Mouse (Mus musculus): ENCODE measurements around the gene Olfr1423.
"Not testable (repeated sequence)": the region's sequence is repeated elsewhere in the genome, so short reads cannot be mapped to it uniquely, and the experiment has no call there.

Gene Olfr1423

DNA sequence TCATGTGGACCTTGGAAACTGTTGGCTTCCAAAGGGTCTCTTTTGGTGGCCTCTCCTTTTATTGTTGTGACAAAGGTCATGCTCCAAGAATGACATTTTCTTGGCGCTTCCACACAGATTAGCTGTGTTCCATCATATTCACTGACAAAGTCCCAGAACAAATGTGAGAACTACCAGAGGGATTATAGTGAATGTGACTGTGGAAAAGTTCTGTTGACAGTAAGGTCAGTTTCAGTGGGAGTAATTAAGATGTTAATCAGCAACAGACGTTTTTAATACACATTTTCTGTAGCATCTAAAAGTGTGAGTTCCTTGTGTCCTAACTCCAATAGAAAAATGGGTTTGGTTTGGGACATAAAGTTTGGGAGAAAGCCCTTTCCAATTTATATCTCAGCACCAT is at the start of gene Olfr1423:
Gene Olfr1423, minus strand, starts transcription at position 101 of the 400 bp plus-strand sequence.
- DNase-seq: no peak

DNA sequence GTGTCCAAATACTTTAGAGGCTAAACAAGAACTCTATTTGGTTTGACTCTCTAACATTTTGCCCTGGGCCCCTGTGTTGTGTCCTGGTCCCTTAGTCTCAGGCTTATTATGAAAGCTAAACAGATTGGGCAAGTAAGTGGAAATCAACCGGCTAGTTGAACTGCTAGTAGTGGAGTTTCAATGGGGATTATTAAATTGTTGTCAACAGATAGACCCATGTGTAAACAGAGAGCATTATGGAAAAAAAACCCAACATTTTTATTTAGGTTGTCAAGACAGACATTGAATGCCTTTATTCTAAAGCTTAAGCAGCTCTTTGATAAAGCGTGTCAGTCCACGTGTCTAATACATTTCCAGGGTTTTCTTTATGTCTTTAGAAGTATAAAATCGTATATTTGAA is 36.5 kb upstream of the Olfr1423 start, which contains the start of gene Olfr1425:
Gene Olfr1425, minus strand, starts transcription at position 101 of the 400 bp plus-strand sequence.
- not testable (repeated sequence) for DNase-seq

DNA sequence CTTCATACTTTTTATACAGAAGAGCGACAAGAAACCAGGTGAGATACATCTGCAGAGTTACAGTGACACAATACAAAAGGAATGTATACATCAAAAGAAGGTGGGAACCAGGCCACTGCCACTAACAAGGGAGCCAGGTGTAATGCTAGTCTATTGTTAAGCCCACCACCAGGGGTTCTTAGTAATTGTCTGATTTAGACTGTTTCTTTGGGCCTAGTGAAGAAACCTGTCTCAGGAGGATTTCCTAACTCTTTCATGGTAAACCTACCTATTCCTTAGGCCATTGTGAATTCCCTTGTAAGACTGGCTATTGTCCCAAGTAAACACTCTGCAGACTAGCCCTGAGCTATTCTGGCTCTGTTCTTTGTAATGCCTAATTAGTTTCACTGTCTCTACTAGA is 28.4 kb upstream of the Olfr1423 start:
- DNase-seq: not testable (repeated sequence)

DNA sequence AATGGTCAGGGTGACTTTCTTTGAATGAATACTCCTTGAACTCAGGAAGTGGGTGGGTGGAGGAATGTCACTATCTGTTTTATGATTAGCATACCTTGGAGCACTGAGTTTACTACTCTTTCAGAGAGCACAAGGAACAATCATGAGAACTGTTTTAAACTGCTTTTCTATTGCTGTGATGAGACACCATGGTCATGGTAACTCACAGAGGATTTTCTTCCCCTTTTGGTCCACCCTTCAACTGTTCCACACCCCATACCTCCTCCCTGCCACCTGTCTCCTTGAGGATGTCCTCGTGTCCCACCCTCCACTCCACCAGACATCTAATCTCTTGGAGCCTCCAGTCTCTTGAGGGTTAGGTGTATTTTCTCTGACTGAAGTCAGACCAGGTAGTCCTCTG is 26.7 kb upstream of the Olfr1423 start:
- not testable (repeated sequence) for DNase-seq

DNA sequence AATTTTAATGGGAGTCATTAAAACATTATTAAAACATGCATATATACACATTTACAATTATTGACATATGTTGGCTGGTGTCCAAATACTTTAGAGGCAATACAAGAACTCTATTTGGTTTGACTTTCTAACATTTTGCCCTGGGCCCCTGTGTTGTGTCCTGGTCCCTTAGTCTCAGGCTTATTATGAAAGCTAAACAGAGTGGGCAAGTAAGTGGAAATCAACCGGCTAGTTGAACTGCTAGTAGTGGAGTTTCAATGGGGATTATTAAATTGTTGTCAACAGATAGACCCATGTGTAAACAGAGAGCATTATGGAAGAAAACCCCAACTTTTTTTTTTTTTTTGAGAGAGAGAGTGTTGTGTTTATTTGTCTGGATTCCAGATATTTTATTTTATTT is 21.5 kb upstream of the Olfr1423 start, which contains the start of gene Olfr1424:
Gene Olfr1424, minus strand, starts transcription at position 101 of the 400 bp plus-strand sequence.
- not testable (repeated sequence) for DNase-seq

DNA sequence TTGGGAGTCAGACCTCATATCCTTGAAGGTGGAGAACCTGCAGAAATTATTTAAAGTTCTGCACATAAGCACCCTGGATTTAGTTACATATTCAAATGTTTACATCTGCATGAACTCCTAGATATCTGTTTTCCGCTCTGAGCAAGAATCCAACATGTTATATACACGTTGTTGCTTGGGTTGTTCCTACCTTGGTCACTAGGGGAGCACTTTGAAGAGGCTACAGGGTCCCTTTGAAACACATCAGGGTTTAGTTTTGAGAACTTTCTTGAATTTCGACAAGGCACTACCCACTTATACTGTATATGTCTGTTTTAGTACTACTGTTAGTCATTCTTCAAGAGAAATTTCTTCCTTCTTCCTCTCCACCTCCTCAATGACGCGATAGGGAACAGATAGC is 2.0 kb upstream of the Olfr1423 start:
- no peak for DNase-seq

DNA sequence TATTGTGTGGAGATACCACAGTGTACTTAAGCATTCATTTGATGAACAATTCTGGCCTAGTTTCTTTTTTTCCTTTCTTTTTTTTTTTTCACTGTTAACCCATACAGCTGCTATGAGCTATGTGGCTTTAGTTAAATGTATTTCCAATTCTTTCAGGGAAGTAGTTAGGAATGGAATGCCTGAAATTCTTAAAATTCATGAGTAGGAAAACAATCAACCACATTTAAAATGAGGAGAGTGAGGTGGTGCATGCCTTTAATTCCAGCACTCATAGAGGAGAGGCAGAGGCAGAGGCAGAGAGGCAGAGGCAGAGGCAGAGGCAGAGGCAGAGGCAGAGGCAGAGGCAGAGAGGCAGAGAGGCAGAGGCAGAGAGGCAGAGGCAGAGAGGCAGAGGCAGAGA is 3.4 kb downstream of the Olfr1423 start:
- DNase-seq: no peak

DNA sequence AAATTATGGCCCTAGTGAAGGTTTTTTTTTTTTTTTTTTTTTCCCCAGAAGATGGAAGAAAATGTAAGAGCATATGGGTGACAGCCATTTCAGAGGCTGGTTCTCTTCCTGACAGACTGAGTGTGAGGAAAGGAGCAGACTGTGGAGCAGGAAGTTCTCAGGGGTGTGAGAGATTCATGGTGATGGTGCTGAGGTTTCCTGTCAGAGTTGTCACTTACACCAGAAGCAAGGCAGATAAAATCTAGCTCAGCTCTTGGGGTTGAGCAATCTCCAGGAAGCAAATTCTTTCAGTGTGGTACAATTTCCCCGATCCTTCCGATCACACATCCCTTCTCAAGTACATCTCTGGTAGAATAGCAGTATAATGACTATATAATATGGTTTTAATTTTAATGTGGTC is 14.5 kb downstream of the Olfr1423 start:
- DNase-seq: no peak

DNA sequence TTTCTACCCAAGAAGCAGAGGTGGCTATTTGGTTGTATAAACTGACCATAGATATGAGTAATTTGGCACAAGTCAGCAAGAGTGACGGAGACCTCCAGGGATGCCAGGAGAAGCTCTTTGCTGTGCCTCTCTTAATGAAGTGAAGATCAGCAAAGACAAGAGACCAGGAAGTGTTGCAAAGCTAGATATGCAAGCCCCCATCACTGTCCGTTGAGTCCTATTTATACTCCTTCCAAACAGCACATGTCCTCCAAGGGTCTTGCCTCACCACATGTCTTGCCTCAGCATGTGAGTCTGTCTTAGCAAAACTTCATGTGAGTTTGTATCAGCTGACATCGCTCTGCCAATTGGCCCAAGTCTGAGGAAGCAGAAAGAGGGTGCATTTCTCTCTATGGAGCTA is 15.8 kb downstream of the Olfr1423 start:
- DNase-seq: no peak

DNA sequence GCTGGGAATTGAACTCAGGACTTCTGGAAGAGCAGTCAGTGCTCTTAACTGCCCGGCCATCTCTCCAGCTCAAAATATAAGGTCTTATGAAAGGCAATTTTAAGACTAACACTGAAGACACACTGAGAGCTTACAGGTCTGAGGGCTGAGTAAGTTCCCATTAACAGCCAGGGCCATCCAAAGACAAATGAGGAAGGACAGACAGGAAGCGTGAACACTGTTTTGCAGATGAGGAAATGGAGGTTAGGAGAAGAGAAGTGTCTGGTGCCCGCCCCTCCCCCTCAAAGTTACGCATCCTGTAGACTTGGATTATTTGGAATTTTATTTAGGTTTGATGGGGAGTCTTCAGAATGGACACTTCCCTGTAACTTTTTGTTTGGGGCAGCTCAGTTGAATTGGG is 17.0 kb downstream of the Olfr1423 start:
- DNase-seq: no peak

DNA sequence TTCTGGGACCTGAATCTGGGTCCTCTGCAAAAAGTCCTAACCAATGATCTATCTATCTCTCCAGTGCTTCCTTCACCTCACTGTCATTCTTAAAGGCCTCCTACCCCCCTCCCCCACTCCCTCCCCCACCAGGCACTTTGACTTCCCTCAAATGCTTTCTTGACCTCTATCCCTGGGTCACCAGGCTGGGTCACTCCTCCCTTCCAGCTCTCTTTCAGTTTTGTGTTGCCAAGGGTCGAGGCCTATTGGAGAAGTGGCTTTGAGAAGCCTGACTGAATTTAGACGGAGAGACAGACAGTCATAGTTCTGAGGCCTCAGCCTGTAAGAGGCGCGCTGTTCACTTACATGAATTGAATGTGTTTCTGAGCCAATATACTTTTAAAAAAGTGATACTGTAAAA is 24.9 kb downstream of the Olfr1423 start:
- DNase-seq: no peak

DNA sequence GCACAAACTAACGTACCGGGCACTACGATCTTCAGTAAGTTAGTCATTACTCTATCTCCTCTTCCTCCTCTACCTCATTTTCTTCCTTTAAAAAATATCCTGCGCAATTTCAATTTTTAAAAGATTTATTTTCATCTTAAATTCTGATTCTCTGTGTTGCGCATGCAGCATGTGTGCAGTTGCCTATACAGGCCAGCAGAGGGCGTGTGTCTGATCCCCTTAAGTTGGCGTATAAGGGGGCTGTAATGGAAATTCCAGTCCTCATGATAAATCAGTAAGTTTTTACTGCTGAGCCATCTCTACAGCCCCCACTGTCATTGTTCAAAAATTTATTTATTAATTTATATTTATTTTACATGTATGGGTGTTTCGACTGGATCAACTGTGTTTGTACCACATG is 25.4 kb downstream of the Olfr1423 start:
- DNase-seq: peak in 1 of 2 experiments; percentile 12

DNA sequence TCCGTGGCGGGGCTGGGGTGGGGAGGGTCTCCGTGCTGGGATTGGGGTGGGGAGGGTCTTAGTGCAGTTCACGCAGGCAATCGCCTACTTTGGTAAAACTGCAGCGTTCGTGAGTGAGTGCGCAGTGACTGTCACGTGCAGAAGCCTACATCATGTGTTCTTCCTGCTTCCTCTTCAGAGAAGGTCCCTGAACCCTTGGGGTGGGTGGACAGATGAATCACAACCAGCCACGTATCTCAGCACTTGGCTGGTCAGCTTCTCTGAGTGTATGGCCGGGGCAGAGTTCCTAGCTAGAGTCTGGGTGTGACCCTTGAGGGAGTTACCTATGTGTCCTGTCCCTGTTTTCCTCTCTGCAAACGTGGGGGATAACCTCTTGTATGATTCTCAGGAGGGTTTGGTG is 27.9 kb downstream of the Olfr1423 start:
- DNase-seq: peak; percentile 75 to 76

DNA sequence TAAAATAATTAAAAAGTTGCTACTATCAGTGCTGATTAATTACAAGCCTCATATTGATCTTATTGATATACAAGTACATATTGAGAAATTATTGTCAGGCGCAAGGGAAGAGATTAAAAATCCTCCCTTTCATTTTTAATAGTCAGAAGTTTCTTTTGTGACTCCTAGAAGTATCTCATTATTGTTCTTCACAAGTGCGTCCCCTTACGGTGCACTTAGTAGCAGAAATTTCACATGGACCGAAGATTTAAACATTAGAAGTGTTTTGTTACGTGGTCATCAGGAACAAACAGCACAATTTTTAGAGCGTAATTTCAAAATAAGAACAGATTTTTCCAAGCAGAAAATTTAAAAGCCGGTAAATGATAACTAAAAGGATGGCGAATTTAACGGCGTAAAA is 28.5 kb downstream of the Olfr1423 start:
- no peak for DNase-seq

DNA sequence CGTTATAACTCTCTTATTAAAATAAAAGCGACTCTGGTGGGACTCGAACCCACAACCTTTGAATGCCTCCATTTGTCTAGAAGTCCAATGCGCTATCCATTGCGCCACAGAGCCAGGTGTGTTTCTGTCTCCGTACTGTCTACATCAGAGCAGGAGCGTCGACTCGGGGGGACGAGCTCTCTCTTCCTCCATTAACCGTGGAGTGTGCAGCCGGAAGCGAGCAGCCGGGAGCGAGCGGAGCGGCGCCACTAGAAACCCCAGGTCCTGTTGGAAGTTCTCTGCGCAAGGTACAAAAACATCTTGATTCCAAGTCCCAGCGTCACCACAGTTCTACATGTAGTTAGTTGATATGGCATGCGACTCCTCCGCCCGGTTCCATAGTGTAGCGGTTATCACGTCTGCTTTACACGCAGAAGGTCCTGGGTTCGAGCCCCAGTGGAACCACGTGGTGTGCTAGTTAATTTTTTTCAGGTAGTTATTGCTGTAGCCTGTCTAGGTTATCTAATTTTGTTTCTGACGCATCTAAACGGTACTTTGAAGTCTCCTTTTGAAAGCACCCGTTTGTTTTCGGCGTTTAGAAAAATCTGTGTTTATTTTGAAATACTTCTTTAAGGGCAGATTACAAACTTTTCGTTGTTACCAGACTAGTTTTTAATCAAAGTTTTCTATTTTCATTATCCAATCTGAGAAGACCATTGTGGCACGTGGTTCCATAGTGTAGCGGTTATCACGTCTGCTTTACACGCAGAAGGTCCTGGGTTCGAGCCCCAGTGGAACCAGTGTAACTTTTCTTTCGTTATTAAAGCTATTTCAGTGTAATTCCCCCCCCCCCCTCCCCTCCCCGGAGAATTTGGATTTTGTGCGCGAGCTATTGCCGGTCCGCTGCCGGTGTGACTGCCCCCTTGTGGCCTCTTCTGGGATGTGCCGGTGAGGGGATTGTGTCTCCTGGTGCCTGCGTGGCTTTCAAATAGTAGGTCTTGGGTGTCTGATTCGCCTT is 29.3 kb downstream of the Olfr1423 start:
- DNase-seq: peak; percentile 93 to 95

DNA sequence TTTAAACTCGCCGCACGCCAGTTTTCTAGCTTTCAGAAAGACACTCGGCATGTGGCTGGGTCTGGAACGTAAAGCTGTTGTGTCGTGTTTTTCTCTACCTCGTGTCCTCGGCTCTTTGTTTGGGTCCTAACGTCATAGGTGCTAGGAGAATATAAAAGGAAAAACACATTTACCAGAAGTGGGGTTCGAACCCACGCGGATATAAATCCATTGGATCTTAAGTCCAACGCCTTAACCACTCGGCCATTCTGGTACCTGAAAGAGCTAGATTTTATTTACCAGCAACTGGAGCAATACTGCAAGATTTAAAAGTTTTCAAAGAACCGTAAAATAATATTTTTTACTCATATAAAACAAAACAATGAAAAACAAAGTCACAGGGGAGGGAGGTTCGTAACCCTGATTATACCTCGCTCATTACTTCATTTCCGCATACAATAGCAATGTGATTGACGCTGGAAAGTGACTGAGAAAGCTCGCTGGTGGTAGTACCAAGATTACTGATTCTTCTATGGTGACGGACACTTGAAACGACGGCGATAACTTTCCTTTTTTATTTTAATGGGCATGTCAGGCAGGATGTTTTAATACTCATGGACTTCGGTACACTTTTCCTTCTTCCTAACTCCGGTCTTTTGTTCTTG is 30.1 kb downstream of the Olfr1423 start:
- DNase-seq: peak; percentile 85 to 88

DNA sequence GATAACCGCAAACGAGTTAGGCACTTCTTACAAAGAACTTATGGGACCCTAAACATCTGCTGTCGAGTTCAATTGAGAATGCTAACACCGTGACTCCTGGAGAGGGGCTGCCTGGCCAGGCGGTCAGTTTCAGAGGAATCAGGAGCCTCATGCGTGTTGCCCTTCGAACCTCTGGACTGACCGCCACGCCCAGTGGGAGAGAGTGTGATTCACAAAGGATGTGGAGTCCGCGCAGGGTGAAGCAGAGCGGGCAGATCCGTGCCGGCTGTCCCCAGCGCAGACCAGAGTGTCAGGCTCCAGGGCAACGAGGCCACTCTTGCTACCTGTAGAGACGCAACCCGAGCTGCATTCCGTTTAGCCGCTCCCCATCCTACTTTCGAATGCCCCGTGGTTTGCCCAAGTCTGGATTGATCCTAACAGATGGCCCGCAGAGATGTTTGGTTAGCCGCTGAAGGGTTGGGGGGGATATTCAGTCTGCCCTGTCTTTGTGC is 30.8 kb downstream of the Olfr1423 start:
- peak; percentile 60 to 63 for DNase-seq

DNA sequence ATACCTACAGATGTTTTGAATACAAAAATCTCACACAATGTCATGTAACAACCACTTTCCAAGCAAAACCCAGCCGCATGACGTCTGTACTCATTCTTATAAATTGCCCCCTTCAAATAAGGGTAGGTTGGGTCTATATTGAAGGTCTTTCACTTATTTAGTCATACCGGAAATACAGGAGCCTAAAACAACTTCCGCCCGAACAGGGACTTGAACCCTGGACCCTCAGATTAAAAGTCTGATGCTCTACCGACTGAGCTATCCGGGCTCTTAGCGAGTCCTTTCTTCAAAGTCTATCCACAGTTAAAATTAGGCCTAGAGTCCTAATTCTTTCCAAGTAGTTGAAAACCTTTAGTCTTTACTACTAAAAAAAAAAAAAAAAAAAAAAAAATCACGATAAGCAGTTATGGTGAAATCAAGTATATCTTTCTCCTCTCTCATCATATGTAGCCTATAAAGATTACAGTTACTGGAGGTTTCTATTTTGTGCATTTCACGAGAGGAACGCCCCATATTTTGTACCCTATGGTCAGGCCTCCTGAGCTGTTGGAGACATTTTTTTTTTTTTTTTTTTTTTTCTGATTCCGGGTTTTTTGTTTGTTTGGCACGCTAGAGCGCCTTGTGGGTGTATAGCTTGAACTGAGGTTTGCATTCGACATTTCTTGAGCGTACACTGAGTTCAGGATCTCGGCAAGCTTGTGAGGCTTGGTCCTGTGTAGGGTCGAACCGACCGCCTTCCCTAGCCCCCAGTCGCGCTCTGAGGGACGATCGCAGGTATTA is 31.4 kb downstream of the Olfr1423 start:
- DNase-seq: peak; percentile 89 to 90

DNA sequence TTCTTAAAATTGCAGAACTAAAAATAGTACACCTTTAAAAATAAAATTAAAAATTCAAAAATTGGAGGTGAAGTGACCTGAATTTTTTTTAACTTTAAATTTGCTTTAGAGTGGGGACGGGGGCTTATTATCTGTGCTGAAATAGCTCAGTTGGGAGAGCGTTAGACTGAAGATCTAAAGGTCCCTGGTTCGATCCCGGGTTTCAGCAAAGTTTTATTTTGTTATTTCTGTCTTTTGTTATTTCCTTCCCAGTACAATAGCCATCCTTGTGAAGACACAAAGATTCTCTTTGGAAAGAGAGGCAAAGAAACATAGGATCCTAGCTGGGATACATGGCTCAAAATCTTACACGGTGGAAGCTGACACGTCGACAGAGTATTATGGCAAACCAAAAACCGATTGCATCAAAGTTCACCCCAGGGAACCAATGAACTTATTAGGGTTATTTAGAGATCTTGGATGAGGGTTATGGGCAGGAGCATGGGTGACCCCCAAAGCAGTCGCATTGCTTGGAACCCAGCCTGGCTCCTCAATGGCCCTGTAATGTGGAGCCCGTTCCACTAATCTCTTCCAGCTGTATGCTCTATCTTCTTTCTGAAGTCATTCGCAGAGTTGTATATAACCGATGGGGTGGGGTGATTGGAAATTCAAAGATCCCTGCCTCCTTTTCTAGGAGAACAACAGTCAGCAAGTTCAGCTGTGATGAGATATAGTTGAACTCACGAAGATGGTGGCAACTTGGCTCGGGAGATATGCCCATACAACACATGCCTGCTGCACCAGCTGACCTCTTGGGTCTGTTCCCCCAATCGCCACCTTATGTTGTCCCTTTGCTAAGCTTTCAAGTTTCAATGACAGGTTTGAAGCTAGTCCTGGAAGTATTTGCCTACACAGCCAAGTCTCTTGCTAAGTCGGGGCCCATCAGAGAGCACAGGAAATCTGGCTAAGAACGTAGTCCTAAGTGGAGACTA is 32.4 kb downstream of the Olfr1423 start:
- DNase-seq: peak; percentile 23 to 29

DNA sequence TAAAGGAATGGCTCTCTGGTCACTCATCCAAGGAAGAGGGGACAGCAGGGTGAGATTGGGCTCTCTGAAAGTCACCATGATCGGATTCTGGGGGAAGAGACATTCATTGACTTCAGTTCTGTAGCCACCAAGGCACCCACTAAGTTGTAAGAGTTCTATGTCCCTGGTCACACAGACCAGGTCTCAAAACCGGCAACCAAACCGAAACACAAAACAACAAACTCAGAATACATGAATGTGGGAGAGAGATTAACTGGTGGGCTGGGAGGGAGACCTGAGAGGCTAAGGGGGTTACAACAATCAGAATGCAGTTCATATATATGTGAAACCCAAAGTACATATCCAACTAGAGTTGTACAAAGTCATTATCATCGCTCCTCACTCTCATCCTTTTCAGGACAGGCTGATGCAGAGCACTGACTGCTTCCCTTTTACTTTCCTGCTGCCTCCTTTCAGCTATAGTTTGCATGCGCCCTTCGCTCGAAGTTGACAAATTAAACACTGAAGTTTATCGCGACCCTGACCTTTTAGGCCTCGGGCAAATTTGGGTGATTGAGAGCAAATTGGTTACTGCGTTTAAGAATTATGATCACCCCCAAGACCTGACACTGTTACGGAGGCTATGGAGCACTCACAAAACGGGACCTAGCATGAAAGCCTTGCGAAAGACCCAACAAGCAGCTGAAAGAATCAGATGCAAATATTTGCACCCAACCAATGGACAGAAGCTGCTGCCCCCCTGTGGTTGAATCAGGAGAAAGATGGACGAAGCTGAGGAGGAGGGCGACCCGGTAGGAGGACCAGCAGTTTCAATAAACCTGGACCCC is 33.8 kb downstream of the Olfr1423 start:
- DNase-seq: peak; percentile 71 to 72

Measured in B cell, adult 2 months (primary cell).